Mouse (Mus musculus) heart, postnatal 25 days (tissue): Measurements from ENCODE around the gene Phf21b. TPM values are rescaled to one million over a fixed set of nuclear protein-coding genes. Genes with fewer than 3 reads are reported as not detected.

Experiments used
- DNase-seq: peaks from one replicate; pipeline ENCODE4 v3.0.0; 2022; ENCODE audit warnings: low spot score
- intact Hi-C: fragments of 180-260 bp; cut with DNase I; formaldehyde crosslinking; loops from one replicate; pipeline ENCODE4 v1.15.1; 2025
- total RNA-seq, 2 experiments: library from RNA; stranded (reverse); gene quantifications; 2 replicates each; pipeline ENCODE4 v1.2.3; 2021

The Phf21b gene
- total RNA-seq, 2 experiments from 2014 or later = 1.7 to 2.4 TPM

DNA sequence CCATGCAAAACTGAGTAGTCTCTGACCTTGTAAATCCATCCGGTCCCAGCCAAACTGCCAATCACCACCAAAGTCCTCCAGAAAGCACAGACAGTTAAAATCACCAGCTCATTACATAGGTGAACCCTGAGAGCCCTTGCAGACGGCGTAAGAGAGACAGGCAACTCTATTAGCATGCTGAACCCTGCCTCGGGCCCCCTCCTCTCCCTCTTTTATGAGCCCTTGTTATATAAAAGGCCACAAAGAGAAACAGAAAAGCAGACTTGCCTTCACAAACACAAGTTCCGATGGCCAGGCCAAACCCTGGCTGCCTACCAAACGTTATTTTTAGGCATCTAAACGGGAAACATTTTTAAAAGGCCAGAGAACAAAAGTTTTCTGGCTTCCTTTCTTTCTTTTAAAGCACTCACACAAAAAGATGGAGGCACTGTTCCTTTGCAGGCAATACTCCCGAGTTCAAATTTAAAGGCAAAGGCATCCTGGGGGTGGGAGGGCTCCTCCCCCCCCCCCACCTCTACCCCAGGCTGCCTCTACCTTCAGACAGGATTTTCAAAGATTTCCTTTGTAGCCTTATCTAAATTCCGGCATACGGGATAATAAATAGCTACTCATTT is 3.3 kb downstream of the Phf21b start:
- no peak for DNase-seq
- intact Hi-C loops = no loop called here

DNA sequence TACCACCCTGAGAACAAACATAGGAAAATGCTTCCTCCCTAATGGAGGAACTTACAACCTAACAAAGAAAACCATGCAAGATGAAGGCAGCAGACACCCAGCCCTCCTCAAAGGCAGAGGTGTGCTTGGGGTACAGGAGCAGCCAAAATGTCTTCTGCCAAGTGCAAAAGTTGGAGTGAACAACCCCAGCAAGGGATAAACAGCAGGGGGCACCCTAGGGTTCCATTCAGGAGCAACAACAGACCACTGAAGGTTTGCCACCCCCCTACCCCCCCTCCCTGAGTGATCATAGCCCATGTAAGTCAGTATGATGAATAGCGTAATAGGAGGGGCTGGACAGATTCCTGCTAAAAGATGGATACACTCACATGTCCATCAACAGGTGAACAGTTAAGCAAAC is 5.5 kb downstream of the Phf21b start:
- DNase-seq = no peak
- intact Hi-C loops = no loop called here

DNA sequence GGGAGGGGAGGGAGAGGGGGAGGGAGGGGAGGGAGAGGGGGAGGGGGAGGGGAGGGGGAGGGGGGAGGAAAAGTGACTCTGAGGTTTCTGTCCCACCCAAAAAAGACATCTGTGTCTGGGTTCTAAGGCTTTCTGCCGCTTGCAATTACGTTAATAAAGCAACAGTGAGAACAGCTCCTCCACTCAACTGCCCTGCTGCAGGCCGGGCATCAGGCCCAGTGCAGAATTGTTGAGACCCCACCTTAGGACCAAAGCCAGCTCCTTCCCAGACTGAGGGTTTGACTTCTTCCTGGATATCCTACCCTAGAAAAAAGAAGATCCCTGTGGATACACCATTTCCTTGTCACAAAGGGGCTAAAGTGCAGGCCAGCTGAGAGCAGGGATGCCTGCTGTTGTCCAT is 9.6 kb downstream of the Phf21b start:
- intact Hi-C loops = no loop called here
- no peak for DNase-seq

DNA sequence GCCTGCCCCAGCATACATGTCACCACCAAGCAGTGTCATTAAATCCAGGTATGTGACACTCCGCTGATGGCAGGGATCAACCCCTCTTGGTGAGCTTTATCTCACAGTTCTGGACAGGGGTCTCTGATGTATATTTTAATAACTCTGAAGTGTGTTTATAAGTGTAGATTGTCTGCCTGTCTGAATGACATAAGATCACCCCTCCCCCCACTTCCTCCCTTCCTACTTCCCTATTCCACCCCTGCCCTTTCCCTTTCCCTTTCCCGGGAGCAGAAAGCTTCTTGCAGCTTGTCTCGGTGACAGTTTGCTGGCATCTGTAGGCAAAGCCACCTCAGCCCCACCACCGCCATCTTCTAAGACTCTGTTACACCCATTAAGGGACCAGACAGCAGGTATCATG is 11.0 kb downstream of the Phf21b start:
- no peak for DNase-seq
- intact Hi-C loops = no loop called here

DNA sequence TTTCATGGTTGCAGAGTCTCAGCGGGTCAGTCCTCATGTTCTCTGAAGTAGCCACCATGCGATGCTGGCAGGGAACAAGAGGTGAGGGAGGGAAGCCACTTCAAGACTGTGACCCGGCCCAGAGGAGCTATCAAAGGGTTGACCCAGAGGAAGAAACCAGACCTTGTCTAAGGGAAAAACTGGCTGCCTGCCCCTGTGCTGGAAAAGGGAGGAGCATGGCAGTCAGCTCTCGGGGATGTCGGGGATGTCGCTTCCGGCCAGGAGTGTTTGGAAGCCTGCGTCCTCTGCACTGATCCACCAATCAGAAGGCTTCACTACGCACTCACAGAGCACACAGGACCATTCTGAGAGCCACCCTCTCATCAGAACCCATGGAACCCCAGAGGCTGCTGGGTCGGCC is 12.8 kb downstream of the Phf21b start:
- intact Hi-C loops = no loop called here
- DNase-seq = no peak

DNA sequence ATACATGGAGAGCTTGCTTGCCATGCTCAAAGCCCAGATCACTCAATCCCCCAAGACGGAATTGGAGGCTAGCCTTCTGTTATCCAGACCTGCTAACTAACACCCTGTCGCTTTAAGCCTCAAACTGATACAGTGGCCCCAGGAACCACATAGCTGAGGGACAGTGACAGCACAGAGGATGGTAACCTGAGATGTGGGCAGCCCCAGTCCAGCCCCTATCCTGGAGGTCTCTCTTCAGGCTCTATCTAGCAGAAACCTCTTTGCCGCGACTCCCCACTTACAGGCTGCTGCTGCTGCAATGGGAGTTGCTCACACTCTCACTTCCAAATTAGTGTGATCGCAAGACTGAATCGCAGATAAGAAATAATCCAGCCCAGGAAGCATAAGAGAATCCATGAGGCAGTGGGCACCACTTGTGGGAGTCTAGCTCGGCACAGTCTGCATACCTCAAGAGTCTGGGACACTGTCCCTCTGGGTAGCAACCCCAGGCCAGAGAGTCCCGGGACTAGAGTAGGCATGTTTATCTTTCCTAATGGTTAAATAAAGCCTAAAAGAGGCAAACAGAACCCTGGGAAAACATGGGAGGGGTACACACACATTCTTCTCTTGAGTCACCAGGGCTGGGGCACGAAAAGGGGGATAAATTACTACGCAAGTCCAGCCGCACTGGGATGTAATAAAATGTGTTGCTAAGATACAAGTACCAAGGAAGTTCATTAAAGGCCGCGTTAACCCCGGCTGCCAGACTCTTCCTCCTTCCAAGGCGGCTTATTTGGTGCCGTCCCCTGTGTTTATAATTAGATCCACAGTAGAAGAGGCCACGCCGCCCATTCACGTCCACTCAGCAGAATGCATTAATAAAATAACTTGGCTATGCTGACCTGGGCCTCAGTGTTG is 13.7 kb downstream of the Phf21b start:
- intact Hi-C loops = no loop called here
- DNase-seq = no peak

DNA sequence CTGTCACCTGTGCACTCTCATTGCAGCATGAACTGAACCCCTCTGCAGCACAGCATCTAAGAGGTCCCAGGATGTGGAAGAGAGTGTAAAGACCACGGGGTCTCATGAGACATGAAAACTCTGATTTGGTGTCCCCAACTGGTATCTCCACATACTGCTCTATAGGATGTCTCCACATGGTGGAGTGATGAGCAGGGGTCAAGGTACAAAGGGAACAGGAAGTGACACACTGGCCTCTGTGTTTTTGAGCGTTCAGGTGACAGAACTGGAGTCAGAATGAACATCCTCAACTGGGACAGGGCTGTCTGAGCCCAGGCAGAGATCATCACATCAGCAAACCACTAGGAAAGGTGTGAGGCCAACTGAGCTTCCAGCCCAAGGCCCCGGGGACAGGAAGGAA is 15.3 kb downstream of the Phf21b start:
- intact Hi-C loops = no loop called here
- no peak for DNase-seq

DNA sequence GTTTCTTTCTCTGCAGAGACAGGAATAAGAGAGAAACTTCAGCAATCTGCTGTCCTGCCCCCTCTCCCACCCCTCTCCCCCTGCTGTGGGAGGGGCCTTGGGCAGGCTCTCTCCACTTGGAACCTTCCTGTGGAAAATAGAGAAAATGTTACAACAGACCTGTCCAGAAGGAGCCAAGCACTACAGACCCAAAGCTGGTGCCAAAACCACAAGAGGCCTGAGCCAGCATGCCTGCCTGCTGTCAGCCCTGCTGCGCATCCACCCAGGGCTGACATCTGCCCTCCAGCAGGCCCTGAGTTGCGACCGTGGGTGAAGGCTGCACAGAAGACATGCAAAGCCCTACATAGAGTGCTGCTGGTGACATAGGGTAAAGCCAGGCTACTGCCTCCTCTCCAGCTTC is 16.3 kb downstream of the Phf21b start:
- intact Hi-C loops = no loop called here
- DNase-seq = no peak

DNA sequence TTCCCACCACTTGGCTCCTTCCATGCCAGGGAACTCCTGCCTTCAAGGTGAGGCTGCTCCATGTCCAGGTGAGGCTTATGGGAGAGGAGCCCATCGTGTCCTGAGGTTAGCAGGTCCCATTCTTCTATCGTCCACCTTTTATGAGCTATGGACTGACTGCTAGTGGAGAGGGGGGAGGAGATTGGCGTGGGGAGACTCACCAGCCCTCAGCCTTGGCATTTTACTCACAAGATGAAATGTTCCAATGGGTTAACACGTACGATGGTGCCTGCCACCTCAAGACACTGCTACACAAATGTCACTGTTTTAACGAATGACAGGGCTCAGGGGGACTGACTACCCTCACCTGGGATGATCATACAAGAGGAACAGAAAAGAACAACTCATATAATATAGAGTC is 18.0 kb downstream of the Phf21b start:
- intact Hi-C loops = no loop called here
- no peak for DNase-seq

DNA sequence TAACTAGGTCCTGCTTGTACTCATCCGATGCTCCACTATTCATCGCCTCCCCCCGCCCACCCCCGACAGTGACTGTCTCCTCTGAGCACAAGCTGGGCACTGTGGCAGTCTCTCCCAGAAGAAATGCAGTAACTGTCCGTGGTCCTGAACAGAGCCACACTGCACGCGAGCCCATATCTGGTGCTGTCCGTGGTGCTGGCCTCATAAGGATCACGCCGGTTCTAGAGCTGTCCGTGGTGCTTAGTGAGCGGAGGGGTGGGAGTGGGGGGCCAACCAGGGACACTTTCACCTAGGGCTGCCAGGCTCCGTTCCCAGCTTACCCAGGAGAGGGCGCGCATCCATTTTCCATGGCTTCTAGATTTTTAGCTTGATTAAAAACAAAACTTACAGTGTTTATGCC is 26.4 kb downstream of the Phf21b start:
- intact Hi-C loops = loop anchor here (1.0 kb wide), 1 partner anchor 28 kb away; no protein-coding TSS in a partner anchor
- DNase-seq = peak; percentile 23

DNA sequence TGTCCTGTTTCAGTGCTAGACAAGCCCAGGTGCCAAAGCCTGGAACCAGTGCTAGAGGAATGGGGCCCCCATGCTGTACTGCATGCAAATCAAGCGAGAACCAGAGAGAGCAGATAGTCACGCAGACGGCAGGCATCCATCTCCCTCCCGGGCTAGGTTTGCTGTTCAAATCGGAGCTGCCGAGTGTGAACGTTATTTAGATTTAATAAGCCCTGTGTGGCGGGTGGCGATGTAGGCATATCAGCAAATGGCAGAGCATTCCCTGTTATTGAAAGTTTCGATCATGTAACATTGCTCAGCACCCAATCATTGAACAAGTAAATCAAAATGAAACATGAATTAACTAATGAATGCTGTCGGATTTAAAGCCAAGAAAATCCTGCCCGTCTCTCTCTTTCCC is 27.2 kb downstream of the Phf21b start:
- no peak for DNase-seq
- intact Hi-C loops = loop anchor here (1.0 kb wide), 1 partner anchor 29 kb away; no protein-coding TSS in a partner anchor

DNA sequence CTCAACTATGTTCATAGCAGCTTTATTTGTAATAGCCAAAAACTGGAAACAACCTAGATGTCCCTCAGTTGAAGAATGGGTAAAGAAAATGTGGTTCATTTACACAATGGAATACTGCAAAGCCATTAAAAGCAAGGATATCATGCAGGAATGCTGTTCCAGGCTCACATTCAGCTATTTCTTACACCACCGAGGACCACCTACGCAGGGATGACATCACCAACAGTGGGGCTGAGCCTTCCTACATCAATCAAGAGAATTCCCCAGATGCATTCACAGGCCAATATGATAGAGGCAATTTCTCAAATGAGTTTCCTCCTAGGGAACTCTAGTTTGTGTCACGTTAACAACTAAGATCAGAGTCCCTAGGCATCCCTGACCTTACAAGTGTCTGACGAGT is 32.8 kb downstream of the Phf21b start:
- no peak for DNase-seq
- intact Hi-C loops = no loop called here

DNA sequence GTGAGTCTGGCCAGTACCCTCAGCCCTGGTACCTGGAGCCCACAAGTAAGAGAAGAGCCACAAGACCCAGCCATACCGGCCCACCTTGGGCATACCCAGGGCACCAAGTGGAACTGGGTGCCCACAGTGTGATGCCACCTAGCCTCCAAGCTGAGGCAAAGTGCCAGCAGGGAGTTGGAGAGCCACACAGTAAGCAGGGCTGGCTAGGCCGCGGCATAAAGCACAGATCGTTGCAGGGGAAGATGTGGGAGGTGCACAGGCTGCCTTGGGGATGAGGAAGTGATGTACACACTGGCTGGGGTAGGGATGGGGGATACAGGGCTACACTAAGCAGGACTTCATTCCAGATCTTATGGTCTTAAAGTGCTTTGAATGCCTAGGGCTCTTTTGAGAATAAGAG is 35.0 kb downstream of the Phf21b start:
- no peak for DNase-seq
- intact Hi-C loops = no loop called here

DNA sequence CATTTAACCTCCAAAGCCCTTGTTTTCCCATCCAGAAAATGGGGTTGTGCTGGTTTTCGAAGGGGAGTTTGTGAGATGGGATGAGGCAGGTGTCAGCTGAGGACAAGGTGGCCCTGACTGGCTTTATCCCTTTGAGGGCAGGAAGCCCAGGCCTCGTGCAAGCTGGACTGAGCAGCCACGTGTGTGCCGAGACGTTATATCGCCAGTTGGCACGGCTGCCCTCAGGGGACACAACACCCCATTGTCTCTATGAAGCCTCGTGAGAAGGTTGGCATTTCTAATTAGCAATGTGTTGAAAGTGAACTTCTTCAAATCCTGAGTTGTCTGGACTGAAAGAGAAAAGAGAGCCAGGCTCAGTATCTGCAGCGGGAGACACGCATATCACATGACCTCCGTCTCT is 37.6 kb downstream of the Phf21b start:
- no peak for DNase-seq
- intact Hi-C loops = no loop called here

DNA sequence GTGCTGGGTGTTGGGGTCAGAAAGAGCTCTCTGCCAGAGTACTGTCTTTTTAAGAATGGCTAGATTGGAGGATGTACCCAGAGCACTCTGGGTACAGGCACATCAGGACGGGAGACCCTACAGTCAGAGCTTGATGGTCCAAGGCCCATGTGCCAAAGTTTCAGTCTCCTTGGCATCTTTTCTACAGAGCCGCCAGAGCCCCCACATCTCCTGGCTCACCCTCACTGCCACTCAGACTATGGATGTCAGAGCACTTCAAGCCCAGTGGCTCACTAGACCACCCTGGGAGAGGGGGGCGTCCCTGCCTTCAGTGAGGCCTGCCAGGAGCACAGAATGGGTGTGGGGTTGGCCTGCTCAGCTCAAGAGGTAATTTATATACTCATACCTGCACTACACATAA is 38.3 kb downstream of the Phf21b start:
- DNase-seq = no peak
- intact Hi-C loops = no loop called here

DNA sequence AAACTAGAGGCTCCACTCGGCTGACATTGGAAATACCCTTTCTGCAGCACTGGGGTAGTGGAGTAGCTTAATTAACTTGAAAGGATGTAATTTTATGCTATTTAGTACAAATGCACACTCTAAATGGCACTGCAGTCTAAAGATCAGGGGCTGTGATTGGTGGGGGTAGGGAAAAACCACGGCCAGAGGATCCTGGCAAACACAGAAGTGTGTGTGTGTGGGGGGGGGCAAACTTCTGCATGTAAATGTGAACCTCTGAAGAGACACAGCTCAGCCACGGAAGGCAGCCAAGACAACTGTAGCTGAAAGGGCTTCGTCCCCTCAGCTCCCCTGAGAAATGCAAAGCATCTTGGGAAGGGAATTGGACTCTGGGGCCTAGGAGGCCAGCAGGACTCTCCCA is 40.7 kb downstream of the Phf21b start:
- intact Hi-C loops = no loop called here

DNA sequence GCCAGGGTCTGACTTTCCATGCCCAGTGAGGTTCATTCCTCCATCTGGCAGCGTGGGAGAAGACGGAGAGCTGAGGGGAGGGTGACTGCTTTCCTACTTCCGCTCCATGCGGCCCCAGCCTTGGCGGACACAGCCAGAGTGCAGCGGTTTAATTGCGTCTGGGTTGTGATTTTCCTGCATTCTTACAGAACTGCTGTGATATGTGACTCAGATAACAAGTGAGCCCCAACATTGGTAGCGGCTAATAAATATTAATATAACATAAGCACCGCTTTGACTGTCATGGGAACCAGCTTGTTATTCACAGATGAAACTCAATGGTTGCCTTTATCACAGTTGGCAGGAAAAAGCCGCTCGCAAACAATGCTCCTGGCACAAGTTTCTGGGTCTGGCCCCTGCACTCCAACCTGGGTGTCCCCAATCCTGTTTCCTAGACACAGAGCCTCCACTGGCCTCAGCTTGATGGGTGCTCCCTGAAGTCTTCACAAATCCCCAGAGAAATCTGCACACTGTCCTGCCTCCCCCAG is 43.0 kb downstream of the Phf21b start:
- no peak for DNase-seq
- intact Hi-C loops = no loop called here

More for the DNA sequence above, 40.7 kb downstream of the Phf21b start:
- no peak for DNase-seq

DNA sequence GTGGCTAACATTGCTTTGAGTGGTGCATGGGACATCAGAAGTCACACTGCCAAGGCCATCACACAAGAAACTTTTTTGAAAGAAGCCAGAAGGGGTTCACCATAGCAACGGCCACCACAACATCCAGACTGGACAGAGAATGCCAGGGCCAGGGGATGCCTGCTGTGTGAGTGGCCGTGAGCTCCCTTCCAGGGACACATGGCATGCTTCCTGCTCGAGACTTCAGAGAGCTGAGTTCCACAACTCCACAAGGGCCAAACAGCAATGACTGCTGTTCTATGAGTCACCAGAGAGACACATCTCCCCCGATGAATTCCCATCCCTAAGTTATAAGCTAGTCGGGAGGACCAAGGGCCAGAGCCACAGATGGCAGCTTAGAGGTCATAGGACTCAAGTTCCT is 44.7 kb downstream of the Phf21b start:
- intact Hi-C loops = no loop called here
- no peak for DNase-seq

DNA sequence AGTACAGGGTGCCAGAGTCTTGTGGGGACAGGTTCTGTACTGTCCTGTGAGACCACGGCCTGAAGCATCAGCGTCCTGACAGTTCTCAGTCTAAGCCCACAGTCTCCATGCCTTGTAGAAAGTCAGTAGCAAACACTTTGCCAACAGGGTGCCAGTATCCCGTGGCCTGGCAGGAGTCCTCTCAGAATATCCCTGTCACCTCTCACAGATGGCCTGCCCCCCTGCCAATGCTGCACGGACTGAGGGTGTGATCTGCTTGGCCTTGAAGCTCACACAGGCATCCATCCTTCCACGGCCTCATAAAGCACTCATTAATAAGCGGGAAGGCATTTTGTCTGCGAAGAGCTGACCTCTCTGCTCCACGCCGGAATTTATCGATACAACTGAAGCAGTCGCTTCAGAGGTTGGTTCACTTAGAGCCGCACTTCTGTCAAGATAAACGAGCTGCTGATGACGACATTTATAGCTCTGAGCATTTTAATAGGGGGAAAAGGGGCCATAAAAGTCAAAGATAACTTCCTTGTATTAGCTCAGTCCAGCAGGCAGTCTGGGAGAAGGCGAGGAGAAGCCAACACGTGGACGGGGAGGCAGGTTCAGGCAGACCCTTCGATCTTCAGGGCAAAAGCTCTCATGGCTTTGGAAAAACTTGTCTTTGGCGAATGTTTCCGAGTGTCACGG is 46.4 kb downstream of the Phf21b start:
- DNase-seq = no peak
- intact Hi-C loops = no loop called here

DNA sequence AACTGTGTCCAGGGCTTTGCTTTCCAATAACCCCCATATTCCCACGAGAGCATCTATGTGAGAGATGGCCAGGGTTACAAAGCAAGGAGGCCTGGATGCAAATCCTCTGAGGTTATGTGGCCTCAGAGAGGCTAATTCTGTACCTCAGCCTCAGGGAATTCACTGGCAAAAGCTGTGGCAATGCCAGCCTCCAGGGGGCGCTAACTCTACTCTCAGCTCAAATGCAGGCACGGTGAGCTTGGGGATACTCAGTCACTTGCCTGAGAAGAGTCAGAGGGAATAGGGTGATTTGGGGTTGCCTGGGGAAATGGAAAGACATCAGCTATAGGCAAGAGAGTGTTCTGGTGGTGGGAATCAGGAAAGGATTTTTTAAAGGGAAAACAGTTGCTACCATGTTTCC is 52.2 kb downstream of the Phf21b start:
- intact Hi-C loops = loop anchor here (1.0 kb wide), 1 partner anchor 88 kb away; no protein-coding TSS in a partner anchor

DNA sequence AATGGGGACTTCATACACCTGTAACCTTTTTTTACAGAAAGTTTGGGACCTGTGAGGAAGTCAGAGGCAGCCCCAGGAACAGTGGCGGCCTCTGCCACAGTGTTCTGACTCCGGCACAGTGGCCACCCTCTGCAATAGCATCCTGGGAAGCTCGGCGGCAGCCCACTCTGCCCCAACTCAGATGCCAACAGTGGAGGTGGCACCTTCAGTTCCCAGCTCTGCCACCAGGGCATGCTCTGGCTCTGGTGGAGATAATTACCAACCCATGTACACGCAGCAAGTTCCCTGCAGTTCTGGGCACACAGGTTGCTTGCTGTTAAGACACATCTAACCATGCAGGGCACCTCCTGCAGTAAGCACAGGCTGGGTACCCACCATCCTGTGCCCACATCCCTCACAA is 55.7 kb downstream of the Phf21b start:
- intact Hi-C loops = no loop called here
- no peak for DNase-seq

More for the DNA sequence above, 52.2 kb downstream of the Phf21b start:
- DNase-seq = no peak
